ENCODE assay signal across 15 mouse cellular contexts in the genomic region with DNA sequence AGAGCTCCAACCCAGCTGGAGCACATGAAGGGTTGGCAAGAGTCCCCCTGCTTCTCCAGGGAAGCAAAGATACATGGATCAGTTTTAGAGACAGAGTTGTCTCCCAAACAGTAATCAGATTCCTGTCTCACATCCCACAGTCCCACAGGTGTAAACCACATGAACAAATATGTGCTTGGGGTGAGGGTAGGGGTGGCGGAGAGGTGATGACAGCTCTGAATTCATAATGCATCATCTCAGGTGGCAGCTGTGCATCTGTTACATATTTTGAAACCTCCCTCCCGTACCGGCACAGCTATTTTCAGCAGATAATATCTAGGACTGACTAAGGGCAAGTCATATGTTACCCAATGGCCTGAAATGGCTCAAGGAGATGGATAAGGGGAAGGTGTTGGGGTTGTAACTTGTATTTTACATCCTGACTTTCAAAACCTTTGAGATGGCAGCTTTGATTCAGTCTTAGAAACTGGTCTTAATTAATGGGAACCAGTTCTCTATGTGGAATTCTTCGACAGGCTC.
DNase-seq lines count a peak whose midpoint lies in the region; ATAC-seq and TF ChIP-seq lines count a peak whose summit lies in the region.
"Had no signal": no experiment of that assay in that cellular context is flagged by ENCODE, and none has a peak within 500 bp of the region (broad histone marks: within the 10 kb centered on the region; RNA-seq: fewer than 3 reads in every experiment).

No protein-coding gene starts in this region.

- H3K9me3 ChIP-seq in forebrain, embryonic 16.5 days (ENCODE audit: control insufficient read depth, low read length) = no peaks in the 10 kb centered on the region
- H3K9me3 ChIP-seq: forebrain, embryonic 12.5 days; heart, embryonic 13.5 days; hindbrain, embryonic 15.5 days had no signal

- H3K9ac ChIP-seq in forebrain, embryonic 16.5 days (replicated peaks; ENCODE audit: low read depth, low read length) = no peak overlapping the region
- H3K9ac ChIP-seq: forebrain, embryonic 12.5 days; forebrain, postnatal 0 days; heart, embryonic 13.5 days; hindbrain, embryonic 15.5 days had no signal

- no peak overlapping the region for H3K4me3 ChIP-seq in gastrocnemius, adult 2 months
- H3K4me3 ChIP-seq in forebrain, embryonic 16.5 days (replicated peaks; ENCODE audit: low read length) = no peak overlapping the region
- H3K4me3 ChIP-seq: forebrain, embryonic 12.5 days; heart, embryonic 13.5 days; hindbrain, embryonic 15.5 days had no signal

- no peak for ATAC-seq in forebrain, embryonic 16.5 days
- ATAC-seq: forebrain, postnatal 0 days; intestine, postnatal 0 days had no signal

- H3K27me3 ChIP-seq in forebrain, embryonic 16.5 days (replicated peaks; ENCODE audit: control insufficient read depth, insufficient read depth, low read length) = no peaks in the 10 kb centered on the region
- H3K27me3 ChIP-seq: forebrain, embryonic 12.5 days; heart, embryonic 13.5 days; hindbrain, embryonic 15.5 days had no signal

- H3K4me2 ChIP-seq in forebrain, embryonic 16.5 days (ENCODE audit: low read length) = no peak overlapping the region
- H3K4me2 ChIP-seq: forebrain, embryonic 12.5 days; heart, embryonic 13.5 days; hindbrain, embryonic 15.5 days had no signal

- DNase-seq in gastrocnemius, adult 2 months = peak; percentile 20
- no peak for DNase-seq in gastrocnemius, postnatal 14 days
- DNase-seq in Muller cell, postnatal 12 days (ENCODE audit: inconsistent ontology term) = peak; percentile 11
- DNase-seq in gastrocnemius, postnatal 10 days = peak; percentile 5
- peak; percentile 18 for DNase-seq in skeletal muscle tissue, adult 2 months (ENCODE audit: low read depth, low spot score)
- no peak for DNase-seq in left cerebral cortex, adult 18-20 months (ENCODE audit: low spot score in 2 of 2)
- DNase-seq: adrenal gland, adult 8-10 months; adrenal gland, postnatal 36 days; cerebellum, adult 2 months; forebrain, postnatal 0 days had no signal

- no peaks in the 10 kb centered on the region for H3K4me1 ChIP-seq in forebrain, embryonic 16.5 days (replicated peaks; ENCODE audit: control insufficient read depth, insufficient read depth, low read length)
- H3K4me1 ChIP-seq: forebrain, embryonic 12.5 days; heart, embryonic 13.5 days; hindbrain, embryonic 15.5 days had no signal

- WGBS in forebrain, embryonic 16.5 days = 84% methylated on average over 4 of the region's 4 CpGs

- intact Hi-C loops in gastrocnemius, adult 2 months (cut with DNase I) = no loop called here
- intact Hi-C loops in gastrocnemius, postnatal 14 days (cut with DNase I; ENCODE audit: low total_unique reads) = no loop called here

- no peak overlapping the region for H3K27ac ChIP-seq in gastrocnemius, adult 2 months
- no peak overlapping the region for H3K27ac ChIP-seq in forebrain, embryonic 16.5 days (ENCODE audit: low read length)
- H3K27ac ChIP-seq: forebrain, embryonic 12.5 days; heart, embryonic 13.5 days; hindbrain, embryonic 15.5 days had no signal

- H3K36me3 ChIP-seq in forebrain, embryonic 16.5 days (ENCODE audit: control insufficient read depth, insufficient read depth) = no peaks in the 10 kb centered on the region
- H3K36me3 ChIP-seq: forebrain, embryonic 12.5 days; heart, embryonic 13.5 days; hindbrain, embryonic 15.5 days had no signal

- TF ChIP-seq CTCF in gastrocnemius, adult 2 months (IDR thresholded peaks at IDR 0.05) = no peak

Comparison
In these comparisons a context has a peak if more than half of its experiments do, and no peak if none do; other contexts are left out.
1. DNase-seq: peak in gastrocnemius, adult 2 months (single experiment), Muller cell, postnatal 12 days (single experiment), gastrocnemius, postnatal 10 days (single experiment) and skeletal muscle tissue, adult 2 months (single experiment); none in gastrocnemius, postnatal 14 days (single experiment) and left cerebral cortex, adult 18-20 months (0 of 2).